Mouse (Mus musculus) embryonic fibroblast, embryonic 13.5 days (primary cell): ENCODE results near the gene Habp4.

Experiments used
- CTCF ChIP-seq: IDR thresholded peaks from 2 replicates; pipeline ENCODE4 v1.5.1; 2011; ENCODE audit warnings: mild to moderate bottlenecking, control low read depth, low read length, moderate library complexity, borderline replicate concordance; ENCODE audit not compliant: insufficient read depth
- POLR2A ChIP-seq: IDR thresholded peaks from 2 replicates; pipeline ENCODE4 v1.6.1; 2011; ENCODE audit warnings: low read depth, mild to moderate bottlenecking, control low read depth, low read length, moderate library complexity

- TF ChIP-seq CTCF (no peak), POLR2A (no peak)
Observed at GRCm38 (mm10) chr13:64180300-64180699, 18.7 kb downstream of the Habp4 start.
